Mouse (Mus musculus): ENCODE results near the gene Iqcf1.
A peak's percentile ranks its signal among the peaks of the same experiment; 100 is the strongest.

The Iqcf1 gene

DNA sequence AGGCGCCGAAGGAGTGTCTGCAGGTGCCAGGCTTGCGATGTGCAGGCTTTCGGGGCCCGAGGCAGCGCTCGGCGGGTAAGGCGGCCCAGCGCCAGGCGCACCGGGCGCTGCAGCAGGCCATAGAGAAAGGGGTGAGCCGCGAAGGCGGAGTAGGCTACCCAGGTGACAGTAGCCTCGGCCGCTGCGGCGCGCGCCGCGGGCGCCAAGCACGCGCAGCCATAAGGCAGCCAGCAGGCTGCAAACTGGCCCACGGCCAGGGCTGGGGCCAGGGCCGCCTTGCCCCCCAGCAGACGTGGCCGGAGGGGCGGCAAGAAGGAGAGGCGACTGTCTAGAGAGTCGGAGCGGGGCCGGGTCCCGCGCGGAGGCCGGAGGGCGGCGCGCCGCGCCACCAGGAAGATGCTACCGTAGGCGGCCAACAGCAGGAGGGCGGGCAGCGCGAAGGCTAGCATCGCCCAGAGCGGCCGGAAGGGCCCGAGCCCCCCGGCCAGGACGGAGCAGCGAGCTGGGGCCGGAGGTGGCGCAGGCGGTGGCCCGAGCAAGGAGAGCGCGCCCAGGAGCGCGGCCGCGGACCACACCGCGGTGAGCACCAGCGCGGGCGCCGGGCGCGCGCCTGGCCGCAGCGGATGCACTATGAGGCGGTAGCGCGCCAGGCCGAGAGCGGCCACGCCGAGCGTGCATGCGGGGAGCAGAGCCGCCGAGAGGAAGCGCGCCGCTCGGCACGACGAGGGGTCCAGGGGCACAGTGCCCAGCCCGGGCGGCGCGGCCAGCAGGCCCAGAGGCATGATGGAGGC is 34.8 kb upstream of the Iqcf1 start:
- DNase-seq (ENCODE audit: extremely low spot score, low spot score), result peak; percentile 79

DNA sequence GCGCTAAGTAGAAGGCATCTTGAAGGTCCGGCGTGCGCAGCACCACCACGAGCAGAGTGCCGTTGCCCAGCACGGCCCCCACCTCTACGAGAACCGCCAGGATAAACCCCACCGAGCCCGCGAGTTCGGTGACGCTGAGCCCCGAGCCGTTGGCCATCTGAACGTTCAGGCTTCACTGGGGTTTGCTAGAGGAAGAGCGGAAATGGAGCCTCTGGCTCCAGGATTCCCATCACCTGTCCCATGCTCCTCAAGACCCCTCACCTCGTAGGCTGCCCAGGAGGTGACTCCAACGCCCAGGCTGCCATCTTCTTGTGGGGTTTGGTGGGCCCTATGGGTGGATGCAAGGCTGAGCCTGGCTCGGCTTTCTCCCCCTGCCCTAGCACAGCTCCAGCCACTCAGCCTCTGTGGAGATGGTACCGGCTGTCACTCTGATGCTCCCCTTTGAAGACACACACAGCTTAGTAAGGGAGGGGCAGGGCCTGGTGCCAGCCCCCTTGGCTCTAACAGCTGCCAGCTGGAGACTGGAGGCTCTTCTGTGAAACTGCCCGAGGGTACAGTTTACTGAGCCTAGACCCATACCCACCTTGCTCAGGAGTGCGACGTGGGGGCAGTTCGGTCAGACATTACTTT is 34.1 kb upstream of the Iqcf1 start, which contains the start of gene Gpr62:
TSS of gene Gpr62 (minus strand) at position 368 of the 630 bp plus-strand sequence.
- DNase-seq (ENCODE audit: extremely low spot score, low spot score), result no peak

DNA sequence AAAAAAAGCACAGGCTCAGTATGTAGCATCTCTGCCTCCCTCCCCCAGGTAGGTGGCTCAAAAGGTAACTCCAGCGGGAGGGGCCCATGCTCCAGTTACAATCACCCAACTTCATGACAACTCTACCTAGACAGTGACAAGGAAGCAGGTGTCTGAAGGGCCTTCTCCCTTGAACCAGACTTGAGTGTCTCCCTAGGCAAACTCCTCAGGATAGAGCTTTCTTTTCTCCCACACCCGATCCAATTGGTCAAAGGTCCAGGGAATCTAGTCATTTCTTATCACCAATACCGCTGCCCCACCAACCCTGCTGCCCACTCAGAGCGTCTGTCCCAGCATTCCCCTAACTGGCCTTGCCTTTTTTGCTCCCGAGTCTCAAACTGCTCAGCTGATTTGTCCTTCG is 33.0 kb upstream of the Iqcf1 start:
- DNase-seq (ENCODE audit: extremely low spot score, low spot score), result no peak

DNA sequence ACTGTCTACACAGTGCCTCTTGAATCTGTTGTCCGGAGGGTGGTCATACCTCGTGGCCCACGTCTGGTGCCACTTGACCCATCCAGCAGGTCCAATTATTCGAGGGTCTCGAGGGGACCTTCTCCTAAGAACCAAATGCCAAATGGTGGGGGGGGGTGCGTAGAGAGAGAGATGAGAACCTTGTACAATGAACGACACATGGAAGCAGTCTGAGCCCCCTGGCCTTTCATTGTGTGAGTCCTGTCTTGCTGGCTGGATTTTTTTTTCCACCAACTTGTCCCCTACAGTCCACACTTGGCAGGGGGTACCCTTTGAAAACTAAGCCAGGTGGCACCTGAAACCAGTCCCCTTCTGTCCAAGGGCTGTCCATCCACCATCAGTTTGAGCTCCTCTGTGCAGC is 32.0 kb upstream of the Iqcf1 start:
- DNase-seq (ENCODE audit: extremely low spot score, low spot score), result no peak

DNA sequence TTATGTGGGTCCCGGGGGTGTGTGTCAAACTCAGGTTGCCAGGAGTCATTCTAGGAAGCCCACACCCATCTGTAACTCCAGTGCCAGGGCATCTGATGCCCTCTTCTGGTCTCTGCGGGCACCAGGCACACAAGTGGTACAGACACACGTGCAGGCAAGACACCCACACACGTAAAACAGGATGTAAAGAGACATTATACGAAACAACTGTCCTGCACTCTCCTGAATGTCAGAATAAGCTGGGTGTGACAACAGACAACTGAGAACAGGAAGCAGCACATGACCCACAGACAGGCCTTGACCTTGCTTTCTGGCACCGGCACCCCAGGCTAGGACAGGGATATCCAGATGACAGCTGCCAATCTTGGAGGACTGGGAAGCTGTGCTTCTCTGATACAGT is 30.4 kb upstream of the Iqcf1 start:
- DNase-seq (ENCODE audit: extremely low spot score, low spot score), result no peak

DNA sequence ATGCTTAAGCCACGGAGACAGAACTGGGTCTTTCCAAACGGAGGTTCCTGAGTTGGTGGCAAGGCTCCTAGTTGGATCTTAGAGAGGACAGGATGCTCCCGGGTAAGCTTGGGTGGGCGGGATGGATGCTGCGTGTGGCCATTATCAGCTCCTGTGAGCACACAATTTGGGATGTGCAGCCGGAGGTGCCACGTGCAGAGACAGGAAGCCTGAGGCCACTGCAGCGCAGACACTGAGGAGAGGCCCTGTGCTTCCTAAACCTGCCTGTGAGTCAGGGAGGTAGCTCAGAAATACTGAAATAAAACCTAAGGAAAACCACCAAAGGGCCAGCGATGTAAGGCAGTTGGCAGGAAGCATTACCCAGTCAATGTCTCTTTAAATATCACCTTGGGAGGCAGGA is 30.0 kb upstream of the Iqcf1 start:
- no peak for DNase-seq (ENCODE audit: extremely low spot score, low spot score)

DNA sequence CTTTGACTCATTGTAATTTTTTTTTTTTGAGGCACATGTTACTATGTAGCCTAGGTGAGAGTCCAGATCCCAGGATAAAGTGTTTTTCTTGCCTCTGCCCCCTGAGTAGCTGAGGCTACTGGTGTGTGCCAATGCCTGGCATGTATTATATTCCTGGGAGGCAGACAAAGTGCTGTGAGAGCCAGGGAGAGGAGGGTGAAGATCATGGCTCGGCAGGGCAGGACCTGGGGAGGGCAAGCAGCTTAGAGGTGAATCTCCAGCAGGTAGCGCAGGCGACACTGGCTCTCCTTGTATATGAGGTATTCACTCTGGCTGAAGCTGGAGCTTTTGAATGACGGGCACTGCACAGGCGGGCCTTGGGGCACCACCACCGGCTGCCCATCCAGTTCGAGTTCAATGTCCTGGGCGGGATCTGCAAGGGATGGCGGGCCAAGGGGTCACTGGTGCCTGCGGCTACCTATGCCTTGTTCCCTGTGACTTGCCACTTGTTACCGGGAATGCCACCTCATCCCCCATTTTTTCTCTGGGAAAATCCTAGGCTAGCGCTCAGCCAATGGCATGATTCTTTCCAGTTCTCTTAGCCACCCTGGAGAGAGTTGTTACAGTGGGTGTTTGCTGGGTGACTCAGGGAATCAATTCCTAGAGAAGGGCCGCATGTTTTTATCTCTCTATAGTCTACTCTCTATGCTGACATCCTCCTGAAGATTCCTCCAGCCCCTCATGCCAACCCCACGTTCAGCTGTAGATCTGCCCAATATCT is 28.6 kb upstream of the Iqcf1 start:
- no peak for DNase-seq (ENCODE audit: extremely low spot score, low spot score)

DNA sequence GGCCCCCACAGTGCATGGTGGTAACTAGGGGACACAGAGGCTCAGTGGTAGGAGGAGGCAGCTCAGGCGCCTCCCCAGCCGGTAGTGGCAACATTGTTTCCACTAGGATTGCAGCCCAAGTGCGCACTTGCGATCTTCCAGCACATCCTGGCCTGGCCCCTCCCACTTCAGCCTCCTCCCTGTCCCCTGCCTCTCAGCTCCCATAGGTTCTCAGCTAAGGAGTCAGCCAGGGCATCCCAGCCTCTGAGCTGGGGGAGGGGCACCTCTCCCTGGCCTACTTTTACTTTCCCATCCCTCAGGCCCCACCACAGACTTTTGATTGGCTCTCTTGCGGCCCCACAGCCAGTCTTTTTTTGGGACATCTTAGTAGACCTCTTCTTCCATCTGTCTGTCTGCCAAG is 27.9 kb upstream of the Iqcf1 start:
- DNase-seq (ENCODE audit: extremely low spot score, low spot score), result no peak

DNA sequence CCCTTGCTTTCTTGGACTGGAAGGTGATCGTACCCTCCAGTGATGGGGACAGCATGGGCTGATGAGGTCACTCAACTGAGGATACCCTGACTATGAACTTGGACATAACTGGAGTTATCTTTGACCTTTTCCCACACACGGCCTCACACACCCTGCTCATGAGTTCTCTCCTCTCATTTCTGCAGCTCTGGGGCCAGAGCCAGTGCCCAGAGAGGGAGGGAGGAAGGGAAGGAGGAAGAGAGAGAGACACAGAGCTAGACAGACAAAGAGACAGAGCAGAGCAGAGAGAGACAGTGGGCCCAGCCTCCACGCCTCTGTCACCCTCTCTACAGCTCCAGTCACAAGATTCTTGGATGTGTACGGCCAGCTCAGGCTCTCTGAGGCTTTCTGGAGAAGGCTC is 27.4 kb upstream of the Iqcf1 start:
- DNase-seq (ENCODE audit: extremely low spot score, low spot score), result no peak

DNA sequence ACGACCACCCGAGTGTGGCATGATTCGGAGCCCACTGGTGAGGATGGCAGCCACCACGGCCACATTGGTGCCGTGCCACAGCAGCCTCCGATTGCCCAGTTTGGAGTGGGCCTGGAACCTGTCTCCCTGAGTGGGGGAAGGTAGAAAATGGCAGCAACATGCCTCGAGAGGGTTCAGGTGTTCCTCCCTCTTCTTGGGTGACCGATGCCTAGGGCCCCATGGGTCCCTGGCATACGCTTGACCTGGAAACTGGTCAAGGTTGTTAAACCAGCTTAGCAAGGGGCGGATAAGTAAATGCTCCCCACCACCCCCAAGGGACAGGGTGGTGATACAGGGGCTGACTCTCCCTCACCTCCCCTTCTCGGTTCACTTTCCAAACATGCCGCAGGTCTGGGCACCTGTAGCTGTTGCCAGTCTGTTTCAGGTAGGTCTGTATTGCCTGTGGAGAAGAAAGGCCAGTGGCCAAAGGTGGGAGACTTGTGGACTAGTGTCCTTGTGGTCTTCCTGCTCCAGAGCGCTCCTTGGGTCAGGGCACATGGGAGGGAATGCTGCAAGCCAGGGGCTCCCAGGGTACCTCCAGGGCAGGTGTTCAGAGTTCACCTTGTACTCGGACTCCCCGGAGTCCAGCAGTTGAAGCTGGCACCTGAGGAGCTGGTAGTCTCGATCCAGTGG is 26.6 kb upstream of the Iqcf1 start:
- DNase-seq (ENCODE audit: extremely low spot score, low spot score), result no peak

DNA sequence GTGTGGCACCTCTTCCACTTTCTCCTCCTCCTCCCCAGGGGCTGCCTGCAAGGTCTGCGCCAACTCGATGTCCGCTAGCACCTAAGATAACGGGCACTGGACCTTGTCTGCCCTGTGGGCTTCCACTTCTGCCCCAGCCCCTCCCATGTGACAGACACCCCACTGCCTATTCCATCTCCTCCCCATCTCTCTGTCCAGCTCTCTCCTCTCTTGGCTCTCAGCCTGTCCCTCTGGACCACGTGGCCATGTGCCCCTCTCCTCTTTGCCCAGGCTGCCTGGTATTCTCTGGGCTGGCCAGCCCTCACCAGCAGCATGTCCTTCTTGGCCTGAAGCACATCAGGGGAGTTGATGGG is 26.0 kb upstream of the Iqcf1 start:
- DNase-seq (ENCODE audit: extremely low spot score, low spot score), result no peak

DNA sequence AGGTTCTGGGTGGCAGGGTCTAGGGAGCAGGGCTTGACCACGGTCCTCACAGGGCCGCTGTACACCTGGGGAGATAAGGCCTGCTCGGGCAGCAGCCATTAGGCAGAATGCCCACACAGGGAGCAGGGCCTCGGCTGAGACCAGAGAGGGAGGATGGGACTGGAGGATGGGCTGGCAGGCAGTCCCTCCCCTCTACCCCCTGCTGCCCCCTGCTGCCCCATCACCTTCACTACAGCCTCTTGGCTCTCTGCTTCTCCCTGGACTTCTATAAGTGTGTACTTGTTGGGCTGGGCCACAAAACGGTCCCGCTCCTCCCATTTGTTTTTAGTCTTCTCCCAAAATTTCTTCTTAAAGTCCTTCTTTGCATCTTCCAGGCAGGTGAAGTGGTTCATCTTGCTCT is 25.3 kb upstream of the Iqcf1 start:
- DNase-seq (ENCODE audit: extremely low spot score, low spot score), result peak; percentile 80

DNA sequence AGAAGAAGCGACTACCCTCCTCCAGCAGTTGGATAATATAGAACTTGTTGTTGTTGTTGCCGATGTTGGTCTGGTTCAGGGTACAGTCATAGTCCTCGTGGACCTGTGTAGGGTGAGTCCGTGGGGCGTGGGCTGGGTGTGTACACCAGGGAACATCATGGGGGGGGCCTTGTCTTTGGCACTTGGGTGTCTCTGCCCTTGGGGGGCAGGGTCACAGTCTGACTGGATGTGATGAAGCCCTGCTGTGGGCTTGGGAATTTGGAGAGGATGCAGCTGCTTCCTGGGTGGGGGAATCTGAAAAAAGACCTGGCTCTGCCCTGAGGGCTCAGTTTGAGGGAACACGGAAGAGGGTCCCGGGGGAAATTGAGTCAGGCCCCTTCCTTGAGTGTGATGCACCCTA is 24.7 kb upstream of the Iqcf1 start:
- DNase-seq (ENCODE audit: extremely low spot score, low spot score), result no peak

DNA sequence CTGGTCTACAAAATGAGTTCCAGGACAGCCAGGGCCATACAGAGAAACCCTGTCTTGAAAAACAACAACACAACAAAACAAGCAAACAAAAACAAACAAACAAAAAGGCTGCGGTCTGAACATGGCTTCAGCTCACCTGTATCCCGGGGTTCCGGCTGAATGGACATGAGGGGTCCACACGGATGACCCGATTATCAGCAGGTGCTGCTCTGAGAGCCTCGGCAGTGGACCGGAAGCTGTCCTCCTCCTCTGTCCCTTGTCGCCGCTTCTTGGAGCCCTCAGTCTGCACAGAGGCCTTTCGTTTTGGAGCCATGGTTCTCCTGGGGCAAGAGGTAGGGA is 24.1 kb upstream of the Iqcf1 start, which contains the start of gene Rrp9:
TSS of gene Rrp9 (plus strand) at position 301 of the 339 bp plus-strand sequence.
- no peak for DNase-seq (ENCODE audit: extremely low spot score, low spot score)

DNA sequence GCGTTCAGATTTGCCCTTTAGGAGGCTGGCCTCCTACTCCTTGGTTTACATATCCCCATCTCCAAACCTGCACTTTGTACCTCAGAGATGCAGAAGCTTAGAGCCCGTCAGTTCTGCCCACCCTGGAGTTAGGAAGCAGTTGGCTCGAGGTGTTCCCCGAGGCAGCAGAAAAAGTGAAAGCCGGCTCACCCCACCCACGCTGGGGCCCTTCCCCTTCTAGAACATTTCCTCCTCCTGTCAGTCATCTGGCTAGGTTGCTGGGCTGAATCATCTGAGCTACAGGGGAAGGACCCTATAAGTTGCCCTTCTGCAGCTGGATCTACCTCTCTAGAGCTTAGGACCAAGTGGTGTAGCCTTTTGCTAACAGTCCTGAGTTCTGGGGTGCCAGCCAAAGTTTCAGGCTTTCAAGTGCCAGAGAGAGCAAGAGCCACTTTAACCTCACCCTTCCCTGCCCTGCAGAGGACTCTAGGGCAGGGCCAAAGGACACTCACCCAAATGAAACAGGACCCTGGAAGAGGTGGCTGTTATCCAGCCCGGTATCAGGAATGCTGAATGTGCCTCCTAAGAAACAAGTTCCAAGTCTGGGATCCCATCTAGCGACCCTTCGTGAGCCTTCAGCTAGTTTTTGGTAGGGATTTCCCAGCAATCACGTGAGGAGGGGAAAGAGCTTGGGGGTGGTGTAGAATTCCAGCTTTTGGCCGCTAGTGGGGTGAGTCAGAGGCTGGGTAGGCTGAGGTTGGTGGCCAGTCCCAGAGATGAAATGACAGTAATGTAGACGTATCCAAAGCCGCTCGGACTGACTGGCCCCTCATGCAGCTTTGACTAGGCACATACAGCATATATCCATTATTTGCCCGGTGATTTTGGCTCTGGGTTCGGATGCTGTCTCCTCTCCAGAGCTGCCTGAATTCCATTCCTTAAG is 23.5 kb upstream of the Iqcf1 start:
- DNase-seq (ENCODE audit: extremely low spot score, low spot score), result no peak

DNA sequence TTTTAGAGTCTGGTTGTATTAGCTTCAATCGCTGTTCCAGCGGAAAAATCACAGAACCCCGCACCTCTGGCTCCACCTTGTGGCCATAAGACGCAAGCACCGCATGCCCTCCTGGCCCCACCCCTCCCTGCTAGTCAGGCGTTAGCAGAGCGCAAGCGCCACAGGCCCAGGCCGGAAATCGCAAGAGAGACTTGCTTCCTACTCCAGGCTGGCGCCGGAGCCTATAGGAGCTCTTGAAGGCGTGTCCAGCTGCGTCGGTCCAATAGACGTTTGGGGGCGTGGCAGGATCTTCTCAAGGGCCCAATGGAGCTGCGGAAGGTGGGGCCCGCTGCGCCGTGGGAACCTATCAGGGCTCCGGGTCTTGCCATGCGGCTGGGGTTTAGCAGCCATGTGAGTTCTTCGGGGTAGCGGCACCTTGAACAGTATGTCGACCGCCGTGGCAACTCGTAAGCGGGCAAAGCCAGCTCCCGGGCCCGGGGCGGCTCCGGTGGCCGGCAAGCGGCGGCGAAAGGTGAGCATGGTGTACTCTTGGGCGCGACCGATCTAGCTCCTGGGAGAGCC is 22.8 kb upstream of the Iqcf1 start, which contains the start of gene Parp3:
TSS of gene Parp3 (minus strand) at position 26 of the 561 bp plus-strand sequence.
- peak; percentile 97 for DNase-seq (ENCODE audit: extremely low spot score, low spot score)

DNA sequence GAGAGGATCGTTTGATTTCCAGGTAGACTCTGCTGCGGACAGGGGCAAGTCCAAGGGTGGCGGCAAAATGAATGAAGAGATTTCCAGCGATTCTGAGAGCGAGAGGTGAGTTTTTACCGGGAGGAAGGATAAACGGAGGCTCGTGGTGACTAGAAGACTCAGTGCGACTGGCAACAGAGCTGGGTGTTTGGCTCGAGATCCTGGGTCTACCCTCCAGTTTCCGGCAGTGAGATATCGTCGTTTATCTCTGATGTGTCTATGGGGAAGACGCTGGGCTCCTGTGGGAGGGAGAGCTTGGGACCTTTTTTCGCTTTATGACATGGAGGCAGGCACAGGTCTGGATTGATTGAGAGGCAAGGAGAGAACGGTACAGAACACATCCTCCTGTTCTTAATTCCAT is 22.1 kb upstream of the Iqcf1 start:
- DNase-seq (ENCODE audit: extremely low spot score, low spot score), result no peak

DNA sequence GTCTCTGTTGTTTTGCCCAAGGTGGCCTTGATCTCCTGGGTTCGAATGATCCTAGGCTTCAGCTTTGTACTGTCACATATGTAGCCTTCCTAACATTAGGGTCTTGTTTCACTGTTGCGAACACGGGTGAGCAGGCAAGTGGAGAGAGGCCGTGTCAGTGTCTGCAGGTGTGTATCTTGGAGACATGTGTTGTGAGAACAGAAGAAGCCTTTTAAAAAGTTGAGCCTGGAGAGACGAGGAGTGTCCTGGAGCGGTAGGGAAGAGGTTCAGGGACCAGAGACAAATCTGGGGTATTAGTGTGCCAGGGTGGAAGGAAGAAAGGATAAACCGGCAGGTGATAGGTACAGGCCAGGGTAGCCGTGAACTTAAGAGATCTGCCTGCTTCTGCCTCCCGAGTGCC is 21.7 kb upstream of the Iqcf1 start:
- no peak for DNase-seq (ENCODE audit: extremely low spot score, low spot score)

DNA sequence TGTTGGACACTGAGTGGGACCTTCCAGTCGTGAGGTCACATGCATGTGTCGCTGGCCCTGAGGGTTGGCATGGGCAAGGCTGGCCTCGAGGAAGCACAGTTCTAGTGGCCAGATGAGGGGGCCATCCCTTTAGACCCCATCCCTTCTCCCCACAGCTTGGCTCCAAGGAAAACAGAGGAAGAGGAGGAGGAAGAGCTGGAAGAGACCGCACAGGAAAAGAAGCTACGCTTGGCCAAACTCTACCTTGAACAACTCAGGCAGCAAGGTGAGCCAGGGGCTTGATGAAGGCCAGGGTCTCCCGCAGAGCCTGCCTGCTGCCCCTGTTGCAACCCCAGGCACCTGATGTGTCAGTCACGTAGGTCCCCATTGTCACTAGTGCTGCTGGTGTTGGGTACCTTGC is 19.2 kb upstream of the Iqcf1 start:
- no peak for DNase-seq (ENCODE audit: extremely low spot score, low spot score)

DNA sequence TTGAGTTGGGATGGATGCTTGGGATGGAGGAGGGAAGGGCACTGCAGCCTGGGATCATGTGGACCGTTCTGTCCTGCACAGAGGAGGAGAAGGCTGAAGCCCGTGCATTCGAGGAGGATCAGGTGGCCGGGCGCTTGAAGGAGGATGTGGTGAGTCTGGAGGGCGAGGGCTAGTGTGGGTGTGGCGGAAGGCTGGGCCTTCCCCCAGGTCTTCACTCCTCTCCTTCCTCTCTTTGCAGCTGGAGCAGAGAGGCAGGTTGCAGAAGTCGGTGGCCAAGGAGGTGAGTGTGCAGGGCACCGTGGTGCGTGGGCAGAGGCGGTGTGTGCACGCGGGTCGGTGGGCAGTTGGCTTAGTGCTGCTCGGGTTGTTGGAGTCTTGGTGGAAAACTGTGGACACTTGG is 18.7 kb upstream of the Iqcf1 start:
- no peak for DNase-seq (ENCODE audit: extremely low spot score, low spot score)

DNA sequence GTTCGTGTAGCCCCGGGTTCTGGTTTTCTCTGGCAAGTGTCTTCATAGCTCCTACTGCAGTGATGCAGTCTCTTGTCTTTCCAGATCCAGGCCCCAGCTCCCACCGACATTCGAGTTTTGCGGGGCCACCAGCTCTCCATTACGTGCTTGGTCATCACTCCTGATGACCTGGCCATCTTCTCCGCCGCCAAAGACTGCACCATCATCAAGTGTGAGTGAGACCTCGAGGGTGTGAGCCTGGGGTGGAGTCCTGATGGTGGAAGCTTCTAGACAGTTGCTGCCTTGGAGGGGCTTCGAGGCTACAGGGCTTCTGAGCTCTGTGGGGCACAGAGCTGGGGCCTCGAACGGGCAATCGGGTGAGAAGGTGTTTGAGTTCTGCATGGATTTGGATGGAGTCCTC is 18.1 kb upstream of the Iqcf1 start:
- DNase-seq (ENCODE audit: extremely low spot score, low spot score), result no peak
